In the genomic region with DNA sequence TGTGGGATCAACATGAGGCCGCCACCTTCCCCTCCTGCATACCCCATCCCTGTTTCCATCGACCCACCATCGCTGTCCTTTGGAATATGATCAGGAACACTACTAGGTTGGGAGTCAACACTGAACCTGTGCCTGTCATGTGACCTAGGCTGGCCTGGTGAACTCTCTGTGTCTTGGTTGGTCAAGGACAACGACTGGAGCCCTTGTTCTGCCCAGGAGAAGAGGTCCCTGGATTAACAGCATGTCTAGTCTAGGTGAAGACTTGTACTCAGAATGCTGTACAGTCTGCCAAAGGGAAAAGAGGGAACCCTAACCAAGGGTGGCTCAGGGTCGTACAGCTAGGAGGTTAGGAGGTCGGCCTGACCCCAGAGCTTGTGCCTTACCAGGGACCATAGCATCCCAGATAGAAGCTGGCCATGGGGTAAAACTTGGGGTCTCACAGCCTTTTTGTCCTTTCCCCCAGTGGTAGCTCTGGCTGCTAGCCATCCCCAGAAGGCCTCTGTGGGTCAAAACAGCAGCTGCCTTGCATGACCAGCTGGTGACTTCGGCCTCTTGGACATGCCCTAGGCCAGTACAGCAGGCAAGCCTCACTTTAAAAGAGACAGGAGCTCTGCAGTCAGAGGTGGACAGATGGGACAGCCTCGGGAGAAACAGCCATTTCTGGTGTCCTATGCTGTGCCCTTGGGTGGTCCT, we compare ENCODE assay signal across 10 mouse cellular contexts. TPM values are rescaled to one million over a fixed set of nuclear protein-coding genes. Genes with fewer than 3 reads are reported as not detected.
DNase-seq lines count a peak whose midpoint lies in the region; ATAC-seq and TF ChIP-seq lines count a peak whose summit lies in the region.
"Had no signal": no experiment of that assay in that cellular context is flagged by ENCODE, and none has a peak within 500 bp of the region (broad histone marks: within the 10 kb centered on the region; RNA-seq: fewer than 3 reads in every experiment).

No protein-coding gene starts in this region.

- no peak for ATAC-seq in forebrain, embryonic 13.5 days
- no peak for ATAC-seq in forebrain, embryonic 16.5 days
- no peak for ATAC-seq in limb, embryonic 15.5 days (ENCODE audit: insufficient number of reproducible peaks, low FRiP score, low TSS enrichment, low read depth)

- no peak for DNase-seq in hindbrain, embryonic 10.5 days (ENCODE audit: low spot score)
- no peak for DNase-seq in Muller cell, postnatal 12 days (ENCODE audit: inconsistent ontology term)
- no peak for DNase-seq in thymus, postnatal 10 days (ENCODE audit: low spot score in 2 of 2)
- DNase-seq in adrenal gland, adult 2 months, result no peak
- DNase-seq: gastrocnemius, postnatal 36 days had no signal

- H3K4me2 ChIP-seq in forebrain, embryonic 13.5 days, result no peak overlapping the region
- no peak overlapping the region for H3K4me2 ChIP-seq in forebrain, embryonic 16.5 days (ENCODE audit: low read length)
- H3K4me2 ChIP-seq in limb, embryonic 15.5 days, result no peak overlapping the region

- H3K27ac ChIP-seq in forebrain, embryonic 13.5 days, result peak overlapping the region; percentile 40; the same call in 1 of the 2 replicates
- no peak overlapping the region for H3K27ac ChIP-seq in forebrain, embryonic 16.5 days (ENCODE audit: low read length)
- H3K27ac ChIP-seq in ES-Bruce4 (ENCODE audit: insufficient read depth, low read length), result 0 out of 2 replicates have a peak overlapping the region, but pooled peaks have one; percentile 14
- peak overlapping the region; percentile 92 for H3K27ac ChIP-seq in hindbrain, embryonic 10.5 days
- H3K27ac ChIP-seq in limb, embryonic 15.5 days, result peak overlapping the region; percentile 18; the same call in 1 of the 2 replicates
- H3K27ac ChIP-seq: neural tube, embryonic 12.5 days had no signal

- 82% methylated on average over 8 of the region's 8 CpGs for WGBS in forebrain, embryonic 13.5 days
- WGBS in forebrain, embryonic 16.5 days, result 84% methylated on average over 8 of the region's 8 CpGs
- WGBS in hindbrain, embryonic 10.5 days, result 83% methylated on average over 8 of the region's 8 CpGs
- 71% methylated on average over 8 of the region's 8 CpGs for WGBS in limb, embryonic 15.5 days

- H3K9me3 ChIP-seq in forebrain, embryonic 13.5 days (replicated peaks), result no peaks in the 10 kb centered on the region
- H3K9me3 ChIP-seq in forebrain, embryonic 16.5 days (ENCODE audit: control insufficient read depth, low read length), result no peaks in the 10 kb centered on the region
- no peaks in the 10 kb centered on the region for H3K9me3 ChIP-seq in ES-Bruce4 (replicated peaks; ENCODE audit: control insufficient read depth, insufficient read depth, low read length, poor library complexity, severe bottlenecking)
- H3K9me3 ChIP-seq in hindbrain, embryonic 10.5 days, result no peaks in the 10 kb centered on the region
- H3K9me3 ChIP-seq in limb, embryonic 15.5 days, result no peaks in the 10 kb centered on the region
- H3K9me3 ChIP-seq: neural tube, embryonic 12.5 days had no signal

- H3K36me3 ChIP-seq in forebrain, embryonic 13.5 days (ENCODE audit: poor library complexity, severe bottlenecking), result no peaks in the 10 kb centered on the region
- no peaks in the 10 kb centered on the region for H3K36me3 ChIP-seq in forebrain, embryonic 16.5 days (ENCODE audit: control insufficient read depth, insufficient read depth)
- H3K36me3 ChIP-seq in ES-Bruce4 (ENCODE audit: control insufficient read depth, insufficient read depth, low read length, poor library complexity, severe bottlenecking), result no peaks in the 10 kb centered on the region
- no peaks in the 10 kb centered on the region for H3K36me3 ChIP-seq in hindbrain, embryonic 10.5 days
- no peaks in the 10 kb centered on the region for H3K36me3 ChIP-seq in limb, embryonic 15.5 days
- H3K36me3 ChIP-seq: neural tube, embryonic 12.5 days had no signal

- no peak for TF ChIP-seq POLR2A in ES-Bruce4 (IDR thresholded peaks at IDR 0.05; ENCODE audit: insufficient read depth, low read length)

- H3K27me3 ChIP-seq in forebrain, embryonic 13.5 days, result no peaks in the 10 kb centered on the region
- no peaks in the 10 kb centered on the region for H3K27me3 ChIP-seq in forebrain, embryonic 16.5 days (replicated peaks; ENCODE audit: control insufficient read depth, insufficient read depth, low read length)
- 0 out of 2 replicates have a peak, but pooled peaks cover 1% of the 10 kb centered on the region for H3K27me3 ChIP-seq in ES-Bruce4 (ENCODE audit: control insufficient read depth, insufficient read depth, low read length, poor library complexity, severe bottlenecking)
- H3K27me3 ChIP-seq in hindbrain, embryonic 10.5 days (ENCODE audit: insufficient read depth, poor library complexity, severe bottlenecking), result peaks cover 8% of the 10 kb centered on the region; the same call in 1 of the 2 replicates
- H3K27me3 ChIP-seq in limb, embryonic 15.5 days, result no peaks in the 10 kb centered on the region
- H3K27me3 ChIP-seq: neural tube, embryonic 12.5 days had no signal

- H3K9ac ChIP-seq in forebrain, embryonic 13.5 days, result no peak overlapping the region
- H3K9ac ChIP-seq in forebrain, embryonic 16.5 days (replicated peaks; ENCODE audit: low read depth, low read length), result no peak overlapping the region
- H3K9ac ChIP-seq in ES-Bruce4 (ENCODE audit: low read depth, poor library complexity, severe bottlenecking), result 0 out of 2 replicates have a peak overlapping the region, but pooled peaks have one; percentile 5
- no peak overlapping the region for H3K9ac ChIP-seq in limb, embryonic 15.5 days
- H3K9ac ChIP-seq: neural tube, embryonic 12.5 days had no signal

- H3K4me3 ChIP-seq in forebrain, embryonic 13.5 days, result no peak overlapping the region
- no peak overlapping the region for H3K4me3 ChIP-seq in forebrain, embryonic 16.5 days (replicated peaks; ENCODE audit: low read length)
- no peak overlapping the region for H3K4me3 ChIP-seq in ES-Bruce4 (ENCODE audit: low read depth, low read length)
- no peak overlapping the region for H3K4me3 ChIP-seq in hindbrain, embryonic 10.5 days
- H3K4me3 ChIP-seq in limb, embryonic 15.5 days, result no peak overlapping the region
- H3K4me3 ChIP-seq: neural tube, embryonic 12.5 days had no signal

- H3K4me1 ChIP-seq in forebrain, embryonic 13.5 days, result peaks cover 26% of the 10 kb centered on the region
- H3K4me1 ChIP-seq in forebrain, embryonic 16.5 days (replicated peaks; ENCODE audit: control insufficient read depth, insufficient read depth, low read length), result peaks cover 24% of the 10 kb centered on the region
- H3K4me1 ChIP-seq in ES-Bruce4 (ENCODE audit: control insufficient read depth, insufficient read depth, low read length), result peaks cover 19% of the 10 kb centered on the region
- peaks cover 86% of the 10 kb centered on the region for H3K4me1 ChIP-seq in hindbrain, embryonic 10.5 days (replicated peaks)
- H3K4me1 ChIP-seq in limb, embryonic 15.5 days, result peaks cover 19% of the 10 kb centered on the region

- no peak for TF ChIP-seq CTCF in ES-Bruce4 (IDR thresholded peaks at IDR 0.05; ENCODE audit: low read depth, low read length)

- TF ChIP-seq EP300 in ES-Bruce4 (IDR thresholded peaks at IDR 0.05; ENCODE audit: insufficient read depth, low read depth, low read length), result 0 out of 2 replicates have a peak, but pooled peaks have one; percentile 36

RNA-seq across cellular contexts. Expression of a gene that starts 30.0 kb away (rescaled TPM):
- polyA plus RNA-seq in forebrain, embryonic 13.5 days (2015; fragmentation: Nextera tagmentation; extraction: Ambion mirVana), result 3.8 and 4.5 TPM in 2 replicates
- 2.1 and 2.9 TPM in 2 replicates for polyA plus RNA-seq in forebrain, embryonic 16.5 days (2015; fragmentation: Nextera tagmentation; extraction: Ambion mirVana)
- polyA plus RNA-seq in ES-Bruce4 (2011; ENCODE audit: insufficient read depth, insufficient read length, low read depth, missing spikeins), result 2.2 and 2.4 TPM in 2 replicates
- polyA plus RNA-seq in hindbrain, embryonic 10.5 days (2016; fragmentation: Nextera tagmentation; extraction: Ambion mirVana), result 3.1 and 3.4 TPM in 2 replicates
- 2.4 and 3.1 TPM in 2 replicates for polyA plus RNA-seq in limb, embryonic 15.5 days (2015; fragmentation: Nextera tagmentation; extraction: Ambion mirVana)
- 1 to 10 TPM; 1.8 to 5.0 TPM for total RNA-seq in adrenal gland, adult 2 months (2021)
- polyA plus RNA-seq in adrenal gland, adult 2 months (2012; rRNA removed), result 2.8 and 3.6 TPM in 2 replicates

RNA-seq across cellular contexts. Expression of a gene that starts 34.2 kb away (rescaled TPM):
- polyA plus RNA-seq in forebrain, embryonic 13.5 days (2015; fragmentation: Nextera tagmentation; extraction: Ambion mirVana), result 120 and 127 TPM in 2 replicates
- 120 and 121 TPM in 2 replicates for polyA plus RNA-seq in forebrain, embryonic 16.5 days (2015; fragmentation: Nextera tagmentation; extraction: Ambion mirVana)
- 42.6 and 46.3 TPM in 2 replicates for polyA plus RNA-seq in ES-Bruce4 (2011; ENCODE audit: insufficient read depth, insufficient read length, low read depth, missing spikeins)
- polyA plus RNA-seq in hindbrain, embryonic 10.5 days (2016; fragmentation: Nextera tagmentation; extraction: Ambion mirVana), result 125 and 134 TPM in 2 replicates
- 86.3 and 89.5 TPM in 2 replicates for polyA plus RNA-seq in limb, embryonic 15.5 days (2015; fragmentation: Nextera tagmentation; extraction: Ambion mirVana)
- total RNA-seq in adrenal gland, adult 2 months (2021), result 10 to 100 TPM; 33.5 to 45.4 TPM
- 69.9 and 77.1 TPM in 2 replicates for polyA plus RNA-seq in adrenal gland, adult 2 months (2012; rRNA removed)

RNA-seq across cellular contexts. Expression of a gene that starts 56.7 kb away (rescaled TPM):
- polyA plus RNA-seq in forebrain, embryonic 13.5 days (2015; fragmentation: Nextera tagmentation; extraction: Ambion mirVana), result 39.4 and 43.4 TPM in 2 replicates
- 41.2 and 47.2 TPM in 2 replicates for polyA plus RNA-seq in forebrain, embryonic 16.5 days (2015; fragmentation: Nextera tagmentation; extraction: Ambion mirVana)
- 18.4 and 19.9 TPM in 2 replicates for polyA plus RNA-seq in ES-Bruce4 (2011; ENCODE audit: insufficient read depth, insufficient read length, low read depth, missing spikeins)
- polyA plus RNA-seq in hindbrain, embryonic 10.5 days (2016; fragmentation: Nextera tagmentation; extraction: Ambion mirVana), result 46.1 and 46.5 TPM in 2 replicates
- polyA plus RNA-seq in limb, embryonic 15.5 days (2015; fragmentation: Nextera tagmentation; extraction: Ambion mirVana), result 32.8 and 34.4 TPM in 2 replicates
- 10 to 100 TPM; 24.7 to 30.3 TPM for total RNA-seq in adrenal gland, adult 2 months (2021)
- 58.2 and 62.5 TPM in 2 replicates for polyA plus RNA-seq in adrenal gland, adult 2 months (2012; rRNA removed)
